Mouse (Mus musculus): Measurements from ENCODE around the gene Far1. TPM values are rescaled to one million over a fixed set of nuclear protein-coding genes. Genes with fewer than 3 reads are reported as not detected.

Far1 gene
- polyA plus RNA-seq, 1 experiment from 2014 or later = 64.7 TPM

GRCm38 (mm10) chr7:113512527-113513285 lies 928 bp upstream of the Far1 start:
- Histone ChIP-seq H3K36me3 (ENCODE audit: poor library complexity, severe bottlenecking) (no peaks in the 10 kb centered on the region), H3K27me3 (no peaks in the 10 kb centered on the region; the same call in 1 of the 2 replicates), H3K4me3 (peak overlapping the region; percentile 98), H3K4me1 (peaks cover 24% of the 10 kb centered on the region), H3K9me3 (replicated peaks) (no peaks in the 10 kb centered on the region), H3K27ac (peak overlapping the region; percentile 11; the same call in 1 of the 2 replicates), H3K4me2 (peak overlapping the region; percentile 85), H3K9ac (peak overlapping the region; percentile 74)
- 19% methylated on average over 20 of the region's 20 CpGs for WGBS
- no peak for ATAC-seq

DNA sequence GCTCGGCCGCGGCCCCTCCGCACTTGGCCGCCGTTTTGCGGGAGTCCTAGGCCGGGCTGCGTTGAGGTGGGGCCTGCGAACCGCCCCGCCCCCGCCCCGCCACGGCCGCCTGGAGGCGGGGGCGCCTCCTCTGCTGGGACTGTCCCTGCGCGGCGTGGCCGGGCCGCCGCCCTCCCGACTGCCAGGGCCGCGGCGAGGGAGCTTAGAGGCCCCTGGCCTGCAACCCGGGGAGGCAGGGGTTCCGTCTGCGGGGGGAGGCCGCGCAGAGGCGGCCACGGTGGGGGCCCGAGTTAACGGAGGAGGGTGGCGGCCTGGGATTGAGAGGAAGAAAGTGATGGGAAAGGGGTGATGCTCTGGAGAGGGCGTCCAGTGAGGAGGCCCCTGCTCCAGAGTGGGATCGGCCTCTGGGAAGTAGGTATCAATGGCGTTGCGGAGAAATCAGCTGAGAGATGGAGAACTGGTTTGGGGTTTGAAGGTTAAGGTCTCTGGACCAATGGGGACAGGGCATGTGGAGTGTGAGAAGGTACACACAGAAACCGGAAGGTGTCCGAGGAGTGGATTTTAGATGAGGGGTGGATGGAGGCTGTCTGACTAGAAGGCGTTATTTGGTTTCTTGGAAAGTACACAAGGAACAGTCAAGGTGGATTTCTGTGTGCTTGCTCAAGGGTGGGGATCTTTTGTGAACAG lies 472 bp downstream of the Far1 start:
- peaks cover 24% of the 10 kb centered on the region for H3K4me1 ChIP-seq
- under 1% methylated on average over 31 of the region's 45 CpGs for WGBS
- H3K27me3 ChIP-seq = no peaks in the 10 kb centered on the region; the same call in 1 of the 2 replicates
- peak overlapping the region; percentile 95 for H3K27ac ChIP-seq
- H3K4me2 ChIP-seq = peak overlapping the region; percentile 82
- H3K9me3 ChIP-seq (replicated peaks) = no peaks in the 10 kb centered on the region
- peak; percentile 74 for ATAC-seq
- peak overlapping the region; percentile 97 for H3K9ac ChIP-seq
- H3K36me3 ChIP-seq (ENCODE audit: poor library complexity, severe bottlenecking) = no peaks in the 10 kb centered on the region
- H3K4me3 ChIP-seq = peak overlapping the region; percentile 98

GRCm38 (mm10) chr7:113515831-113516230 lies 2.2 kb downstream of the Far1 start:
- H3K4me1 ChIP-seq = peaks cover 24% of the 10 kb centered on the region
- no peaks in the 10 kb centered on the region; the same call in 1 of the 2 replicates for H3K27me3 ChIP-seq
- no peak for ATAC-seq
- H3K4me2 ChIP-seq = no peak overlapping the region
- no peak overlapping the region for H3K27ac ChIP-seq
- no peak overlapping the region for H3K9ac ChIP-seq
- H3K36me3 ChIP-seq (ENCODE audit: poor library complexity, severe bottlenecking) = no peaks in the 10 kb centered on the region
- H3K9me3 ChIP-seq (replicated peaks) = no peaks in the 10 kb centered on the region
- 89% methylated on average over 4 of the region's 4 CpGs for WGBS
- H3K4me3 ChIP-seq = no peak overlapping the region

- 87% methylated on average over 3 of the region's 3 CpGs for WGBS
- Histone ChIP-seq H3K9me3 (replicated peaks) (no peaks in the 10 kb centered on the region), H3K4me3 (no peak overlapping the region), H3K27ac (no peak overlapping the region), H3K27me3 (no peaks in the 10 kb centered on the region), H3K36me3 (ENCODE audit: poor library complexity, severe bottlenecking) (no peaks in the 10 kb centered on the region), H3K9ac (no peak overlapping the region), H3K4me2 (no peak overlapping the region), H3K4me1 (peaks cover 19% of the 10 kb centered on the region)
- no peak for ATAC-seq
Observed at GRCm38 (mm10) chr7:113518419-113518818, 4.8 kb downstream of the Far1 start.

- Histone ChIP-seq H3K9ac (no peak overlapping the region), H3K4me2 (no peak overlapping the region), H3K27ac (no peak overlapping the region), H3K9me3 (replicated peaks) (no peaks in the 10 kb centered on the region), H3K4me1 (peaks cover 19% of the 10 kb centered on the region), H3K27me3 (no peaks in the 10 kb centered on the region), H3K36me3 (ENCODE audit: poor library complexity, severe bottlenecking) (no peaks in the 10 kb centered on the region), H3K4me3 (no peak overlapping the region)
- WGBS = 82% methylated on average over 2 of the region's 2 CpGs
- ATAC-seq = no peak
Observed at GRCm38 (mm10) chr7:113518961-113519360, 5.3 kb downstream of the Far1 start.

DNA sequence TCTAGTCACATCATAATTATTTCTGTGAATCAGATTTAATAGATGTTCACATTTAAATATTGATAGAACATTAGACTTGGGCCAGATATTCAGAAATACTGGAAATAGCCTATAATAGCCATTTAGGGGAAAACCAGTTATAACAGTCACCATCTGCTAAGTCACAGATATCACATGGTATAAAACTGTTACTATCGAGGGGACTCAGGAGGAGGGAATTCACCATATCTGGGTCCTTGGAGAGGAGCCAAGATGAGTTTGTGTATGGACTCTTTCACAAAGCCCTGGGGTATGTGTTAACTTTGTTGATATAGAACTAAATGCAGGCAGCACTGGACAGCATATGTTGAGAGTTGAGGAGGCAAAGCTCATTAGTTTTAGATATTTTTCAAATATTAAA lies 29.5 kb downstream of the Far1 start:
- no peak overlapping the region for H3K9ac ChIP-seq
- peaks cover 20% of the 10 kb centered on the region for H3K36me3 ChIP-seq (ENCODE audit: poor library complexity, severe bottlenecking)
- WGBS = 65% methylated on average over 1 of the region's 1 CpGs
- no peak overlapping the region for H3K27ac ChIP-seq
- H3K4me3 ChIP-seq = no peak overlapping the region
- H3K9me3 ChIP-seq (replicated peaks) = no peaks in the 10 kb centered on the region
- no peak for ATAC-seq
- H3K4me2 ChIP-seq = no peak overlapping the region
- H3K4me1 ChIP-seq = no peaks in the 10 kb centered on the region
- H3K27me3 ChIP-seq = no peaks in the 10 kb centered on the region

- Histone ChIP-seq H3K4me2 (no peak overlapping the region), H3K27me3 (no peaks in the 10 kb centered on the region), H3K9ac (no peak overlapping the region), H3K4me1 (no peaks in the 10 kb centered on the region), H3K4me3 (no peak overlapping the region), H3K9me3 (replicated peaks) (no peaks in the 10 kb centered on the region), H3K27ac (no peak overlapping the region), H3K36me3 (ENCODE audit: poor library complexity, severe bottlenecking) (peaks cover 21% of the 10 kb centered on the region)
- ATAC-seq = no peak
Observed at GRCm38 (mm10) chr7:113551742-113552463, 38.3 kb downstream of the Far1 start.

DNA sequence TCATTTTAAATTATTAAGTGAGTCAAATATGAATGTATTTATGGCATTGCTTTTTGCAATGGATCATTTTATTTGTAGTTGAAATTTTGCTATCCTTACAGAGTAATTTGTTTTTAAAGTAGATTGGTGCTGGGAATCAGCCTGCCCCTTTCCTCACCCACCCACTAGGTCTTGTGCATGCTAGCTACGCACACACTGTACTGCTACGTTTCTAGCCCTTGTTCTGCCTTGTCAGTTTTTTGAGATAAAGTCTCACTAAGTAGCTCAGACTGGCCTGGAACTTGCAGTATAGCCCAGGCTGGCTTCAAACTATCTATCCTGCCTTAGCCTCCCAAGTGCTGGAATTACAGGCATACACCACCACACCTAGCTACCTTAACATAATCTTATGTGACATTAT lies 38.9 kb downstream of the Far1 start:
- Histone ChIP-seq H3K36me3 (ENCODE audit: poor library complexity, severe bottlenecking) (peaks cover 18% of the 10 kb centered on the region), H3K9ac (no peak overlapping the region), H3K4me2 (no peak overlapping the region), H3K27ac (no peak overlapping the region), H3K9me3 (replicated peaks) (no peaks in the 10 kb centered on the region), H3K4me3 (no peak overlapping the region), H3K27me3 (no peaks in the 10 kb centered on the region), H3K4me1 (no peaks in the 10 kb centered on the region)
- 97% methylated on average over 2 of the region's 2 CpGs for WGBS
- ATAC-seq = no peak

GRCm38 (mm10) chr7:113556138-113556537 lies 42.5 kb downstream of the Far1 start:
- Histone ChIP-seq H3K27ac (no peak overlapping the region), H3K27me3 (no peaks in the 10 kb centered on the region), H3K4me2 (no peak overlapping the region), H3K9ac (no peak overlapping the region), H3K4me3 (no peak overlapping the region), H3K4me1 (no peaks in the 10 kb centered on the region), H3K9me3 (replicated peaks) (no peaks in the 10 kb centered on the region), H3K36me3 (ENCODE audit: poor library complexity, severe bottlenecking) (peaks cover 14% of the 10 kb centered on the region)
- no peak for ATAC-seq
- 90% methylated on average over 1 of the region's 1 CpGs for WGBS

DNA sequence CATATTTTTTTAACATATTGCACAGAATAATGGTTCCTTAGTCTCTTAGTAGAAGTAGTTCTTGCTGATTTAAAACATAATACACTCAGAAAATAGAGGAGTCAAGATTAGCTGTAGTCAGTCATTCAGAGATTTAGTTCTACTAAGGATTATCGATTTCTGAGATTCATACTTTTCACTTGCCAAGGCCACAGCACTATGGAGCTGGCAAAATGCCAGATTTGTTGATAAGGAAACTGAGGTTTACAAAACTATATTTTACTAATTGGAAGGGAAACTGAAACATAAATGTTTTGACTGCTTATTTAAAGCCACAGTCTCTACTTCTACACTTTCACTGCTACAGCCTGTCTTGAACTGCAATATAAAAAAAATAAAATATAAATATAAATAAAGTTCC lies 53.3 kb downstream of the Far1 start:
- Histone ChIP-seq H3K36me3 (ENCODE audit: poor library complexity, severe bottlenecking) (0 out of 2 replicates have a peak, but pooled peaks cover 4% of the 10 kb centered on the region), H3K27ac (no peak overlapping the region), H3K4me1 (no peaks in the 10 kb centered on the region), H3K9ac (no peak overlapping the region), H3K9me3 (replicated peaks) (no peaks in the 10 kb centered on the region), H3K27me3 (no peaks in the 10 kb centered on the region), H3K4me2 (no peak overlapping the region), H3K4me3 (no peak overlapping the region)
- no peak for ATAC-seq
- 91% methylated on average over 1 of the region's 1 CpGs for WGBS

DNA sequence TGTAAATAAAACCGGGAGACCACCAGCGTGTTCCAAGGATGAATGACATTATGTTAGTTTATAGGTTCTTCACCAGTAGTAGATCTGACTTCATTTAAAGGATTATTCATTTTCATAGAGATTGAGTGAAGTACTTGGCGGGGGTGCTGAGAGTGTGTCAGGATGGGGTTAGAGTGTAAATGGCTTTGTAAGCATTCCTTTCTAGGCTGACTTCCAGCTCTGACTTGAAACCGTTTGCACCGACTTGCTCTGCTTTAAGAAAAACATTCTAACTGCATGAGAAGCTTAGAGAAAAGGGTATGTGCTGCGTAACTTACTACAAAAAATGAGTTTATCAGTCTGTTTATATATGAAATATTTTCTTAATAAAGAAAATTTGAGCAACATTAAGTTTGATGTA lies 57.5 kb downstream of the Far1 start:
- WGBS = 90% methylated on average over 6 of the region's 6 CpGs
- no peak overlapping the region for H3K27ac ChIP-seq
- no peak overlapping the region for H3K9ac ChIP-seq
- H3K27me3 ChIP-seq = no peaks in the 10 kb centered on the region
- H3K4me1 ChIP-seq = no peaks in the 10 kb centered on the region
- no peak overlapping the region for H3K4me2 ChIP-seq
- 0 out of 2 replicates have a peak, but pooled peaks cover 4% of the 10 kb centered on the region for H3K36me3 ChIP-seq (ENCODE audit: poor library complexity, severe bottlenecking)
- H3K4me3 ChIP-seq = no peak overlapping the region
- H3K9me3 ChIP-seq (replicated peaks) = no peaks in the 10 kb centered on the region
- no peak for ATAC-seq

DNA sequence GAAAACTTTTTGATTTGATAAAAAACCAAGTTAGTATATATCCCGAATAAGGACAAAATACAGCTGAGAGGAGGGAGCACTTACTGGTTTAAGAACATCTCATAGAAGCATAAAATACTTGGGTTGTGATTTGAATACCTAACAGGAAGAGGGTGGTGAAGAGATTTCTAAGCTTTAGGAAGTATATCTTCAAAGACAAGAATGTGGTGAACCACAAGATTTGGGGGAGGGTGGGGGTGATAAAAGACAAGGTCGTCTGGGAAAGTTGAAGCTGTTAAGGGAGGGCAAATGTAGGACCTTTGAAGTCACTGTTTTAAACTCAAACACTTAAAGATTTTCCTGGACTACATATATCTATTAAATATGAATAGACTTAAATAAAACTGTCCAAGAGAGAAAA lies 59.1 kb downstream of the Far1 start:
- ATAC-seq = no peak
- Histone ChIP-seq H3K4me3 (no peak overlapping the region), H3K4me2 (no peak overlapping the region), H3K4me1 (no peaks in the 10 kb centered on the region), H3K9me3 (replicated peaks) (no peaks in the 10 kb centered on the region), H3K27ac (no peak overlapping the region), H3K27me3 (no peaks in the 10 kb centered on the region), H3K36me3 (ENCODE audit: poor library complexity, severe bottlenecking) (0 out of 2 replicates have a peak, but pooled peaks cover 4% of the 10 kb centered on the region), H3K9ac (no peak overlapping the region)
- WGBS = 72% methylated on average over 2 of the region's 2 CpGs
